Mouse (Mus musculus): Measurements from ENCODE around the gene Auts2. TPM values are rescaled to one million over a fixed set of nuclear protein-coding genes. Genes with fewer than 3 reads are reported as not detected.

The Auts2 gene
- polyA plus RNA-seq, 2 experiments, result 38.3 to 50.8 TPM

DNA sequence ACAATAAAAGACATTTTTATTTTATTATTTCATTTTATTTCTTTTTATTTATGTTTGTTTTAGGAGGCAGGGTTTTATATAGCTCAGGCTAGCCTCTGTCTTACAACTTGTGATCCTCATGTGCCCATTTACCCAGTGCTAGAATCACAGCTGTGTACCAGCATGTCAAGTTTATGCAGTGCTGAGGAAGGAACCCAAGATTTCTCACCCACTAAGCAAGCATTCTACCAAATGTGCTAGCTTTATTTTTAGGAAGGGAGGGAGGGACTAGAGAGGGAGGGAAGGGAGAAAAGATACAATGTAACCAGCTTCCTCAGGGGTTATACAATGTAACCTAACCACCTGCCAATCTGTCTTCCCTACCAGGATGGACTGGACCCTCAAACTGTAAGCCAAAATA lies 1067.9 kb downstream of the Auts2 start:
- no peak for ATAC-seq (ENCODE audit: low FRiP score, low read depth)
- Histone ChIP-seq H3K36me3 (ENCODE audit: control insufficient read depth, insufficient read depth, low read length) (peaks cover 71% of the 10 kb centered on the region), H3K4me3 (replicated peaks; ENCODE audit: low read length) (no peak overlapping the region), H3K4me2 (replicated peaks; ENCODE audit: low read depth, low read length, severe bottlenecking) (no peak overlapping the region), H3K4me1 (ENCODE audit: control insufficient read depth, insufficient read depth, low read length) (no peaks in the 10 kb centered on the region), H3K27ac (replicated peaks; ENCODE audit: low read depth, low read length) (no peak overlapping the region), H3K9me3 (ENCODE audit: control insufficient read depth, low read length) (peaks cover 12% of the 10 kb centered on the region), H3K27me3 (ENCODE audit: control insufficient read depth, insufficient read depth, low read length) (no peaks in the 10 kb centered on the region), H3K9ac (ENCODE audit: low read depth, low read length, severe bottlenecking) (no peak overlapping the region)
- TF ChIP-seq POLR2A (IDR thresholded peaks at IDR 0.05; ENCODE audit: borderline replicate concordance, extremely low read depth, insufficient read depth, insufficient read length), result no peak
- no peak for DNase-seq (ENCODE audit: low spot score)

DNA sequence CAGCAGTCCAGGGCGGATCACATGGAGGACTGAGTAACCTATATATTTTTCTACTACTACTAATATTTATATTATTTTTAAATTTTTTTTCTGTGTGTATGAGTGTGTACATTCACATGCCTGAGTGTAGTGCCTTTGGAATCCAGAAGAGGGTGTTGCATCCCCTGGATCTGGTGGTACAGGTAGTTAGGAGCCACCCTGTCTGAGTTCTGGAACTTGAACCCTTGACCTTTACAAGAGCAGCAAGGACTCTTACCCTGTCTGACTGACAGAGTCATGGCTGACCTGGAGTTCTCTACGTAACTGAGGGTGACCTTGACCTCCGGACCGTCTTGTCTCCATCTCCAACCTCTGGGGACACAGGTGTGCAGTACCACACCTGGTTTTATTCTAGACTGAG lies 1074.5 kb downstream of the Auts2 start:
- TF ChIP-seq POLR2A (IDR thresholded peaks at IDR 0.05; ENCODE audit: borderline replicate concordance, extremely low read depth, insufficient read depth, insufficient read length), result no peak
- ATAC-seq (ENCODE audit: low FRiP score, low read depth), result no peak
- H3K9ac ChIP-seq (ENCODE audit: low read depth, low read length, severe bottlenecking), result no peak overlapping the region

DNA sequence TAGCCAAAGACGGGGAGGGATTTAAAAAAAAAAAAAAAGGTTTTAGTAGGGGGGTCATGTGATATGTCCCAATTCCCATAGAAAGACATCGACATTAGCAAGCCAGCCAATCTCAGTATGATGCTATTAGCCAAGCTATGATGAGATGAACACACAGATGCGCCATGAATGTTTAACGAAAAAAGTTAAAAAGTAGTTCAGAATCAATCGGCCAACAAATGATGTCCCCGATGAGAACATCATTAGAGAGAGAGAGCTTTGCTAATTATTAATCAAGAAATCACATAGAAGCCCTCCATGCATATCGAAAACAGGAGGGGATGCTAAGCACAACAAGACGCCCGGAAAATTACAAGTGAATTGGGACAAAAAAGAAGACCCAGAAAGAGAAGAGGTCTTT lies 1077.0 kb downstream of the Auts2 start:
- no peak for TF ChIP-seq POLR2A (IDR thresholded peaks at IDR 0.05; ENCODE audit: borderline replicate concordance, extremely low read depth, insufficient read depth, insufficient read length)
- DNase-seq (ENCODE audit: low spot score), result no peak
- H3K4me1 ChIP-seq (ENCODE audit: control insufficient read depth, insufficient read depth, low read length), result no peaks in the 10 kb centered on the region
- no peaks in the 10 kb centered on the region for H3K27me3 ChIP-seq (ENCODE audit: control insufficient read depth, insufficient read depth, low read length)
- H3K9ac ChIP-seq (ENCODE audit: low read depth, low read length, severe bottlenecking), result no peak overlapping the region
- no peak overlapping the region for H3K27ac ChIP-seq (replicated peaks; ENCODE audit: low read depth, low read length)
- WGBS, result 96% methylated on average over 9 of the region's 9 CpGs
- no peaks in the 10 kb centered on the region for H3K9me3 ChIP-seq (ENCODE audit: control insufficient read depth, low read length)
- H3K4me2 ChIP-seq (replicated peaks; ENCODE audit: low read depth, low read length, severe bottlenecking), result no peak overlapping the region
- H3K36me3 ChIP-seq (ENCODE audit: control insufficient read depth, insufficient read depth, low read length), result peaks cover 96% of the 10 kb centered on the region
- H3K4me3 ChIP-seq (replicated peaks; ENCODE audit: low read length), result no peak overlapping the region
- ATAC-seq (ENCODE audit: low FRiP score, low read depth), result no peak

More for the DNA sequence above, 1074.5 kb downstream of the Auts2 start:
- no peaks in the 10 kb centered on the region for H3K27me3 ChIP-seq (ENCODE audit: control insufficient read depth, insufficient read depth, low read length)
- H3K4me1 ChIP-seq (ENCODE audit: control insufficient read depth, insufficient read depth, low read length), result no peaks in the 10 kb centered on the region
- no peak overlapping the region for H3K4me3 ChIP-seq (replicated peaks; ENCODE audit: low read length)
- no peak for DNase-seq (ENCODE audit: low spot score)
- H3K4me2 ChIP-seq (replicated peaks; ENCODE audit: low read depth, low read length, severe bottlenecking), result no peak overlapping the region
- peaks cover 98% of the 10 kb centered on the region for H3K36me3 ChIP-seq (ENCODE audit: control insufficient read depth, insufficient read depth, low read length)
- no peak overlapping the region for H3K27ac ChIP-seq (replicated peaks; ENCODE audit: low read depth, low read length)
- H3K9me3 ChIP-seq (ENCODE audit: control insufficient read depth, low read length), result no peaks in the 10 kb centered on the region
- 94% methylated on average over 4 of the region's 4 CpGs for WGBS

DNA sequence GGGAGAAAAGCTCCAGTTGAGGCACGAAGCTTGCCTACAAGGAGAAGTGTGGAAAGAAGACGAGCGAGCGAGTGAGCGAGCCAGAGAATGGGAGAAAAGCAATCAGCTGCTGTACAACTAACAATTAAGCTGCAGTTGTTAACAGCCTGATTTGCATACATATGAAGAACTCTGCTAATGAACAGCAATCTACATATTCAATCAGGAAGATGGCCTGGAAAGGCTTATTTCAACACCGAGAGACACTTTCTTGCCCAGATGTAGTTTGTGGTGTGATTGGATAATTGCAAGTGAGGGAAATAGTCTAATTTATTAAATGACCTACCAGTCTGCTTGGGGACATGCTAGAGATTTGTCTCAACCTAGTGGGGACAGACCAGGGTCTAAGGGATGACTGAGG lies 1079.7 kb downstream of the Auts2 start:
- TF ChIP-seq POLR2A (IDR thresholded peaks at IDR 0.05; ENCODE audit: borderline replicate concordance, extremely low read depth, insufficient read depth, insufficient read length), result no peak
- no peak overlapping the region for H3K4me3 ChIP-seq (replicated peaks; ENCODE audit: low read length)
- no peak for ATAC-seq (ENCODE audit: low FRiP score, low read depth)
- H3K4me1 ChIP-seq (ENCODE audit: control insufficient read depth, insufficient read depth, low read length), result no peaks in the 10 kb centered on the region
- no peak for DNase-seq (ENCODE audit: low spot score)
- no peak overlapping the region for H3K9ac ChIP-seq (ENCODE audit: low read depth, low read length, severe bottlenecking)
- H3K27ac ChIP-seq (replicated peaks; ENCODE audit: low read depth, low read length), result no peak overlapping the region
- peaks cover 94% of the 10 kb centered on the region for H3K36me3 ChIP-seq (ENCODE audit: control insufficient read depth, insufficient read depth, low read length)
- no peak overlapping the region for H3K4me2 ChIP-seq (replicated peaks; ENCODE audit: low read depth, low read length, severe bottlenecking)
- WGBS, result 90% methylated on average over 6 of the region's 6 CpGs
- no peaks in the 10 kb centered on the region for H3K27me3 ChIP-seq (ENCODE audit: control insufficient read depth, insufficient read depth, low read length)
- no peaks in the 10 kb centered on the region for H3K9me3 ChIP-seq (ENCODE audit: control insufficient read depth, low read length)

DNA sequence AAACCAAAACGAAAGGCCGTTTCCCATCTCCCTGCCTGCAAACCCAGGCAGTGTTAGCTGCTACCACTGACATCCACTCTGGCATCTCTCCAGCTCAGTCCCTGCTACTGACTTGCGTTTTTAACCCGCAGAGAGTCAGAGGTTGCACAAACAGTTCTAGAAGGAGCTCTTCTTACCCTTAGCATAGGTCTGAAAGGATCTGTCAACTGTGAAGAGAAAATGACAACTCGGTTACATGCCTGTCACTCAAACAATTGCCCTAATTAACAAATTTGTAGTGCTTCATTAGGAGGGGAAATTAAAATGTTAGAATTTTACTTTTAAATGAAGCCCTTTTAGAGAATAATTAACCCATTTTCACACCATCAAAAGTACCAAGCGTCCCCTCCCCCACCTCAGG lies 1083.2 kb downstream of the Auts2 start:
- TF ChIP-seq POLR2A (IDR thresholded peaks at IDR 0.05; ENCODE audit: borderline replicate concordance, extremely low read depth, insufficient read depth, insufficient read length), result no peak
- Histone ChIP-seq H3K27ac (replicated peaks; ENCODE audit: low read depth, low read length) (no peak overlapping the region), H3K27me3 (ENCODE audit: control insufficient read depth, insufficient read depth, low read length) (no peaks in the 10 kb centered on the region), H3K36me3 (ENCODE audit: control insufficient read depth, insufficient read depth, low read length) (peaks cover 96% of the 10 kb centered on the region), H3K9ac (ENCODE audit: low read depth, low read length, severe bottlenecking) (no peak overlapping the region), H3K4me1 (ENCODE audit: control insufficient read depth, insufficient read depth, low read length) (no peaks in the 10 kb centered on the region), H3K9me3 (ENCODE audit: control insufficient read depth, low read length) (no peaks in the 10 kb centered on the region), H3K4me3 (replicated peaks; ENCODE audit: low read length) (no peak overlapping the region), H3K4me2 (replicated peaks; ENCODE audit: low read depth, low read length, severe bottlenecking) (no peak overlapping the region)
- 94% methylated on average over 6 of the region's 6 CpGs for WGBS
- no peak for ATAC-seq (ENCODE audit: low FRiP score, low read depth)
- no peak for DNase-seq (ENCODE audit: low spot score)

DNA sequence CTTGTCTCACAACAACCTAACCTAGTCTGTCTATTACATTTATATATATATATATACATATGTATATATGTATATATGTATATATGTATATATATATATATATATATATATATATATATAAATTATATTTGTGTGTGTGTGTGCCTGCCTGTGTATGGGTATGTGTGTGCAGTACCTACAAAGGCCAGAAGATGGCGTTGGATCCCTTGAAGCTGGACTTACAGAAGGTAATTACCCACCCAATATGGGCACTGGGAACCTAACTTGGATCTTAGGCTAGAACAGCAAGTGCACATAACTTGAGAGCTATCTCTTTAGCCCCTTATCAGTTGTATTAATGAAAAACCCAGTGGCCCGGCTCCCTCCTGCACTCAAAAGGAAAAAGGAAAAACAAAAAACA lies 1083.6 kb downstream of the Auts2 start:
- ATAC-seq (ENCODE audit: low FRiP score, low read depth), result no peak
- no peak overlapping the region for H3K4me2 ChIP-seq (replicated peaks; ENCODE audit: low read depth, low read length, severe bottlenecking)
- no peak overlapping the region for H3K4me3 ChIP-seq (replicated peaks; ENCODE audit: low read length)
- no peaks in the 10 kb centered on the region for H3K4me1 ChIP-seq (ENCODE audit: control insufficient read depth, insufficient read depth, low read length)
- no peak overlapping the region for H3K27ac ChIP-seq (replicated peaks; ENCODE audit: low read depth, low read length)
- no peak for DNase-seq (ENCODE audit: low spot score)
- H3K27me3 ChIP-seq (ENCODE audit: control insufficient read depth, insufficient read depth, low read length), result no peaks in the 10 kb centered on the region
- WGBS, result 83% methylated on average over 2 of the region's 2 CpGs
- no peak for TF ChIP-seq POLR2A (IDR thresholded peaks at IDR 0.05; ENCODE audit: borderline replicate concordance, extremely low read depth, insufficient read depth, insufficient read length)
- no peak overlapping the region for H3K9ac ChIP-seq (ENCODE audit: low read depth, low read length, severe bottlenecking)
- peaks cover 96% of the 10 kb centered on the region for H3K36me3 ChIP-seq (ENCODE audit: control insufficient read depth, insufficient read depth, low read length)
- no peaks in the 10 kb centered on the region for H3K9me3 ChIP-seq (ENCODE audit: control insufficient read depth, low read length)

Measured in limb, embryonic 14.5 days (tissue).